Mouse (Mus musculus): ENCODE measurements around the gene Cyp2d10.
"Not testable (repeated sequence)": the region's sequence is repeated elsewhere in the genome, so short reads cannot be mapped to it uniquely, and the experiment has no call there.

DNA sequence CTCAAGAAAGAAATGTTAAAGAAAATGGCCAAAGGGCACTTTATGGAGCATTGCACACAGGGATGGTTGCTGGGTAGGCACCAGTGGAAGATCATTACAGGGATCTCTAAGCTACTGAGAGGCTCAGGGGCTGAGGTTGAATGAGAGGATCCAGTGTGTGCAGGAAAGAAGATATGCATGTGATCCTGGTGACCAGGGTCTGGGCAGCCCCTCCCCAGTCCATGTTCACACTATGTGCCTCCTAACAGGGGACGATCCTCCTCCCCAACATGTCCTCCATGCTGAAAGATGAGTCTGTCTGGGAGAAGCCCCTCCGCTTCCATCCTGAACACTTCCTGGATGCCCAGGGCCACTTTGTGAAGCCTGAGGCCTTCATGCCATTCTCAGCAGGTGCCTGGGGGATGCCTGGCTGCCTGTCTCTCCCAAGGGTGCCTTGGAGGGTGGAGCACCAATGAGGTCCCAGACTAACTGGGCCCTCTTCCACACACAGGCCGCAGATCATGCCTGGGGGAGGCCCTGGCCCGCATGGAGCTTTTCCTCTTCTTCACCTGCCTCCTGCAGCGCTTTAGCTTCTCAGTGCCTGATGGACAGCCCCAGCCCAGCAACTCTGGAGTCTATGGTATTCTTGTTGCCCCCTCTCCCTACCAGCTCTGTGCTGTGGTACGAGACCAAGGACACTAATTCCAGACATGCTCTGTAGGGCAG is 49.2 kb upstream of the Cyp2d10 start:
- TF ChIP-seq CTCF (IDR thresholded peaks at IDR 0.05; ENCODE audit: control insufficient read depth, insufficient read depth, insufficient read length); FOSL1 (IDR thresholded peaks at IDR 0.05; ENCODE audit: insufficient read depth, low read length, poor library complexity, severe bottlenecking); MAX (IDR thresholded peaks at IDR 0.05); CEBPB (IDR thresholded peaks at IDR 0.05; ENCODE audit: low read depth); USF1 (IDR thresholded peaks at IDR 0.05; ENCODE audit: low read depth); MYOG (IDR thresholded peaks at IDR 0.05; ENCODE audit: control insufficient read depth, extremely low read depth, insufficient read length): not testable (repeated sequence)
